Mouse (Mus musculus) c-Kit-positive CD71-positive TER-119-positive erythroid progenitor cells, embryonic 14.5 days (primary cell): ENCODE measurements around the gene Duxbl3.
"Not testable (repeated sequence)": the region's sequence is repeated elsewhere in the genome, so short reads cannot be mapped to it uniquely, and the experiment has no call there.

ENCODE experiments used
- DNase-seq: peaks from one replicate; pipeline ENCODE4 v3.0.0-alpha.2; 2013; ENCODE audit warnings: low spot score

Duxbl3 gene

DNA sequence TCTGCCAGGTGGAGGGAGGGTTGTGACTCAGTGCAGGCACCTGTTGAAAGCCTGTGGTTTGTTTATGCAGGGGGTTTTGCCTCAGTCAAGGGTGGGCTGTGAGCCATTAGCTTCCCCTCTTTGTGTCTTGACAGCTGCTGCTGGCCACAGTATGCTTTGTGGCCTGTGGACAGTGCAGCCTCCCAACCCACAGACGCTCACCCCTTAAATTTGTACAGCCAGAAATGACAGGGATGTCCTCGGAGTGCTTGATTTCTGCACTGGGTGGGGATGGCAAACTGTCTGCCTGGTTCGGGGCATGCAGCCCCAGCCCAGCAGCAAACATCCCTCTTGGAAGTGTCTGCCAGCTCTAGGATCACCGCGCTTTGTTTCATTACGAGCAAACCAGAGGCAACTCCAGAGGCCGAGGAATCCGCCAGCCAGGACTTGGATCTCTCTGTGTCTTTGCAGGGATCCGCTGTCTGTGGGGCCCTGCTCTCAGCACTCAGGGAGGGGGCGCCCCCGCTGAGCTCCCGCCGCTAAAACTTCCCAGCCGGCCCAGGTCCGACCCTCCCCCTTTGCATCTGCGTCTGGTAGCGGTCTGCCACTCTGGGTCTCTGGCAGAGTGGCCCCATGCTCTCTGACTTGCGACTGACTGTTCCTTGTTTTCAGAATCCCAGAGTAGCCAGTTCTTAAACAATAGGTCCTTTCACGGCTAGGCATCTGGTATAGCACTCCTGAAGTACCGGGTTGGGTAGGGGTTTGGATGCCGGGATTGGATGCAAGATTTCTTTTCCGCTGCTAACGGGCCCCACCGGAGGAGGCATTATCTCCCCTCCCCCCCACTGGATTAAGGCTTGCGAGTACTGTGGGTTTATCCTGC, at the start of gene Duxbl3:
Duxbl3 (plus strand) TSS at position 207 of the 862 bp plus-strand sequence.
- DNase-seq: not testable (repeated sequence)

DNA sequence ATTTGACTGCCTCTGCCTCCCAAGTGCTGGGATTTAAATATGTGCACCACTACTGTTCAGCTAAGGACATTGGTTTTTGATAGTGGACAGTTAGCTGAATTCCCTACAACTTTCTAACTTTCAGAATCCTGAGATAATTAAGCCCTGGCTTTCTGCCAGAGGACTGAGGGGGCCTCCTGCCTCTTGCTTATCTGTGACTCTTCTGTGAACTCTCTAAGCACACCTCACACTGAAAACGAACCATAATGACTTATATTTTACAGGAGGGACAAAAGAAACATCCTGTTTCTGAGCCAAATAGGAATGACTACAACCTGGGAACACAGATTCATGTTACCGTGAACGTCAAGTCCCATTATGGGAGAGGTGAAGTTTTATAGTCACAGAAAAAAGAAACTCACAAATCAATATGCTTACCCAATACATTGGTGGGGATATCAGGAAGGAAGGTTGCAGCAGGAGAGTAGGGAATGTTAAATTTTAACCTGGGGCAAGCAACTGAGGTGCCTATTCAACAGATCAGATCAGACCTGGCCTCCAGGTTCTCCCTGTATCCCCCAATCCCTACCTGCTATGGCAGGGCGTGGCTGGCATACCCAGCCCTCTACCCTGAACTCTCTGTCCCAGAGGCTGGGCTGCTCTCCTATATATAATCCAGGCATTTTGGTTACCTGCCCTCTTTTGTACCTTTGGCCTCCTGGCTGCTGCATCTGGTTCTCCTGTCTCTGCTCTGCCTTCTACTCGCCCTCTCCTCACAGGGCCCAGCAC, 41.3 kb upstream of the Duxbl3 start:
- DNase-seq: not testable (repeated sequence)

DNA sequence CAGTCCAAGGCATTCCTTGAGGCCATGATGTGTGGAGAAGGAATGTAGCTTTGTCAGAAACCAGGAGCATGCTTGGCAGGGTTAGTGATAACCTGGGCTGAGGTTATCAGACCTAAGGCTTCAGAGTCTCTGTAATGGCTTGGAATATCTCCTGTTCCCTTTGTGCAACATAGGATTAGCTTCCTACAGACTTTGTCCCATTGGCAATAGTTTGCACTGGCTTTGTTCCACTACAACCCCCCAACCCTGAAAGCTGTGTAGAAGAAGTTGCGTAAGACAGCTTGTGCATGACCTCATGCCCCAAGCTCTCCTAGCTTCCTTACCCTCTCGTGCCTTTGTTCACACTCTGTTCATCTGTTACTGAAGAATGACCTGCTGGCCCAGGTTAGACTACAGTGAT, 20.6 kb upstream of the Duxbl3 start:
- not testable (repeated sequence) for DNase-seq

DNA sequence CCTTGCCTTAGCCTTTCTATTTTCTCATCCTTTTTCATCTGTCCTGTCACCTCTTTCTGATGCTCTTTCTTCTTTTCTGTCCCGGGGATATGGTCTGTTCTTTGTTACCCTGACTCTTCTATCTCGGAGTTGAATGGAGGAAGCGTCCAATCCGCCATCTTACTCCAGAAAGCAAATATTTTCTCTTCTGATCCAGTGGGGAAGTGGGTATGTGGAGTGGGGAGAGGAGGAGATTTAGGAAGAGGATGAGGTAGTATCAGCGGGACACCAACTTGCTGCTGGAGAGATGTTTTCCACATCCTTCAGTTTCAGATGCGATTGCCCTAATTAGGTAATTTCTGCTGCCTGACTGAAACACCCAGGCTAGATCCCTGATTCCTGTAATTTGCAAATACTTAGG, 967 bp downstream of the Duxbl3 start:
- not testable (repeated sequence) for DNase-seq

DNA sequence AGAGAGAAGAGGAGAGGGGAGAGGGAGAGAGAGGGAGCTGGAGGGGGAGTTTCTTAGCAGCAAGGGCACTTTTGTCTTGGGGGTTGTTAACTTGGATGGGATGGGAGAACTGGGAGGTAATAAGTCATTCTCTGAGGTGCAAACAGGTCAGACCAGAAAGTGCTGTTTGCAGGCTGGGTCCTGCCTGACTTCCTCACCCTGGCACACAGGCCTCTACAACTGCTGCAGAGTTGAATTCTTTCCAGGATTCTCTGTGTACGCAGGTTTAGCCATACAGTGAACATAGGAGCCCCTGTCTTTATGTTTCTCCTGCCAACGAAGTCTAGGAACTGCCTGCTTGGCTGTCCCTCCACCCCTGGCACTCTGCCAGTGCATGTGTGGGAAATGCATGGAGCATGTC, 29.0 kb downstream of the Duxbl3 start:
- DNase-seq: not testable (repeated sequence)

DNA sequence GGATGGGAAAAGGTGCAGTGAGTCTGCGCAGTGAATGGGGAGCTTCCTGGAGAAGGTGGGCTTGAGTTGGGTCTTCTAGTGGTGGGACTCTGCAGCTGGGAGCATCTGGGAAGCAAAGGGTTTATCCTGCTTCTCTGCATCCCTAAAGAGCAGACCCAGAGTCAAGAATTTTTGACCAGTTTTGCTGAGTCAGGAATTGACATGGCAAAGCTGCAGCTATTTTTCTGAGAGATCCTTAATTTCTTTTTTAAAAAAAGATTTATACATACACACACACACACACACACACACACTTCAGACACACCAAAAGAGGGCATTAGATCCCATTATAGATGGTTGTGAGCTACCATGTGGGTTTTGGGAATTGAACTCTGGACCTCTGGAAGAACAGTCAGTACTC, 36.1 kb downstream of the Duxbl3 start:
- DNase-seq: no peak

DNA sequence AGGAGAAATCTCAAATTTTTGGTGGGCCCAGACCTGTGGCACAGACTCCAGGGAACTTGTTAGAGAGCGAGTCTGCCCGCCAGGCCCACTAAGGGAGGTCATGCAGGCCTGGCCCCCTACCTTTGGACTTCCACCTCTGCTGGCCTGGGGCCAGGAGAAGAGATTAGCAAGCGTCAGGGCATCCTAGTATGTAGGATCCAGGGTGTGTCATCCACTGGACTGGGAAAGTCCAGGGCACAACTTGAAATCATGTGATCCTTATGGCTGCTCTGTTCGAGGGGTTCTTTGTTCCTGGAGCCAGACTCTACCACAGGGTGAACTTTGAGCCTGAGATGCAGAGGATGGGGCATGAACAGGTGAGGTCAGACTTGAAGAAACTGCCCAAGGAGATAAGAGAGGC, 39.3 kb downstream of the Duxbl3 start:
- DNase-seq: no peak

DNA sequence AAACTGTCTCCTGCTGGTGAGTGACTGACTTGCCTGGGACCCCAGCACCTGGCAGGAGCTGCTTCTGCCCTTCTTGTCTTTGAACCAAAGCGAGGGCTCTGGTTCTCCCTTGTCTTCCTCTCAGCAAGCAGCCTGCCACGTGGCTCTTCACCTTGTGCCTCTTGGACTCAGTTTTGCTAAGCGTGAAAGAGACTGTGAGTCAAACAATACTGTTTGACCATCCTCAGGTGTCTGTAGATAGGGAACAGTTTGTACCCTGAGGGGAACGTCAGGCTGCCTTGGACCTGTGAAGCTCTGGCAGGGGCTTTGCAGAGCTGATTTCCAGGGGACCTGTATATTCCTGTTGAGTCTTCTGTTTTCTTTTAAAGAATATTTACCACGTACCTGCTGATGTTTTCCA, 39.7 kb downstream of the Duxbl3 start:
- DNase-seq: no peak

DNA sequence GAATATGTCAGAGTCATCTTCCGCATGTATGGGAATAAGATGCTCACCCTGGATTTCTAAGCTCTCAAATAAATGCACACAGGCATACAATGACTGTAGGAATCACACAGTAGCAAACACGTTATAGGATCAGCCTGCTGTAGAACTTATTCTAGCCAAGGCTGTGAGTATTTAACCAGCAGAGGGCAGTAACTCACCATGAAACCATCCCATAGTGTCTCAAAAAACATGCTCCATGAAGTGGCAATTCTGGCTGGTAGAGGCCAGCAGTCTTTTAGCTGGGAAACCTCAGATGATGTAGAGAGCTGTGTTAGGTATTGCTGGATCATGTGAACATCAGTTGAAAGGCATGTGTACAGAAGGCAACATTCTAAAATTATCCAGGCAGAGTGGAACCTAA, 45.3 kb downstream of the Duxbl3 start:
- peak; percentile 1 for DNase-seq

DNA sequence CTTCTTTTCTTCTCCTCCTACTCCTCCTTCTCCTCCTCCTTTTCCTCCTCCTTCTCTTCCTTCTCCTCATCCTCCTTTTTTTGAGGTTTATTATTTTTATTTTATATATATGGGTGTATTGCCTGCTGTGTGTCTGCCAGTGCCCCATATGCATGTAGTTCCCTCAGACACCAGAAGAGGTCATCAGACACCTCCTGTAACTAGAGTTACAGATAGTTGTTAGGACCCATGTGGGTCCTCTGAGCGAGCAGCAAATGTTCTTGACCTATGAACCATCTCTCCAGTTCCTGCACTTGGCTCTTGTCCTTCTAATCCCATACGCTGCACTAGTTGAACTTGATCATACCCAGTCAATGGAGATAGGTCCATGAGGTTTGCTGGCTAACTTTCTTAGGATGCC, 48.3 kb downstream of the Duxbl3 start:
- peak; percentile 2 for DNase-seq

DNA sequence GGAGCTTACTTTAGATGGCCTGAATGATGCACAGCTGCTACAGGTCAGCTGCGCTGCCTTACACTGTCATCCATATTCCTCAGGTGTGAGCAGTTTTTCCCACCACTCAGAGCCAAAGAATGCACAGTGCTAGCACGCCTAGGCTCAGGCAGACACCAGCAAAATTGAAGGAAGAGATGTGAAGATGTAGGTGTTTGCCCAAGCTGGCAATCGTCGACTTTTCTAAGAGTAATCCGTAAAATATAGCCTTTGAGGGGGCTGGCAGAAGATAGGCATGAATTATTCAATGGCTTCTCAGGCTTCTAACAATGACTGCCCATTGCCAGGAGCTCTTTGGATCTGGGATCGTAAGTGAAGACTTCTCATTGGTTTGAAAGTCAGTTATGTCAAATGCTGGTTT, 51.1 kb downstream of the Duxbl3 start:
- DNase-seq: no peak

DNA sequence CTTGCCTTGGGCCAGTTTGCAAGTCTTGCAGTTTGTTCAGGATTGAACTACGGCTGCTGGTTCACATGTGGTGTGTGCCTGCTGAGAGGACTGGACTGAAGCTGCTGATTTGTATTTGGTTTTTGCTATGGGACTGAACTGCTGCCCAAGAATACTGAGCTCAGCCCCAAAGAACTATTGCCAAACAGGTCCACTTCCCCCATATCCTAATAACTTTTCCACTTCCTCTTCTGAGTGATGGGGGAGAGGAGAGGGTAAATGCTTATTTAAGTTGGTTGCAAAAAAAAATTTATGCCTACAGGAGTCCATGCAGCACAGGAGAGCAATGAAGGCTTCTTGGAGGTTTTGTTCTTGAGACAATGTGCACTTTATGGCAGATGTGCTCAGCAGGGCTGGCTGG, 51.7 kb downstream of the Duxbl3 start:
- DNase-seq: no peak

DNA sequence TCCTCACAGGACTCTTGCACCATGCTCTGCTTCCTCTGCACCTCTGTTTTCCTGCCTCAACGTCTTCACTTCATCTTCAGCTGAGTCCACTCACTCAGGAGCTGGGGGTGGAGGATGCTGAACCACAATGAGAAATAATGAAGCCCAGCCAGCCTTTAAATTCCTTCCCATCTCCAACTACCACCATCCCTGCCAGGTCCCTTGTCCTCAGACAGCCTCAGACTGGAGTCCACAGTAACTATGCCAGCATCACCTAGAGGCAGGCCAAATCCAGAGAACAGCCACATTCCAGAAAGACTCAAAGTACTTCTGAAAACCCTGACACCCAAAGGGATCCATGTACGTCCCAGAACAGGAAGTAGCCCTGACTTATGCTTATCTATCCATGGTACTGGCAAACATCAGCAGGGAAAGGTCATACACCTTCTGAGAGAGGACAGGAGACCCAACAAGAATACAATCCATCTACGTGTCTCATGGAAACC, 58.5 kb downstream of the Duxbl3 start:
- no peak for DNase-seq
